Mouse (Mus musculus) adrenal gland, postnatal 36 days (tissue): Measurements from ENCODE around the gene Atat1. TPM values are rescaled to one million over a fixed set of nuclear protein-coding genes. Genes with fewer than 3 reads are reported as not detected.
A peak's percentile ranks its signal among the peaks of the same experiment; 100 is the strongest.
"Not testable (repeated sequence)": the region's sequence is repeated elsewhere in the genome, so short reads cannot be mapped to it uniquely, and the experiment has no call there.

Source experiments
- DNase-seq, 2 experiments: peaks; one replicate each; pipeline ENCODE4 v3.0.0; 2021; ENCODE audit warnings: mixed read lengths in 1 of 2
- long read RNA-seq, 2 experiments: library from polyadenylated mRNA; stranded (forward); transcript quantifications; one replicate each; pipeline ENCODE4 v2.0.0; 2021; ENCODE audit warnings: borderline sequencing depth in 2 of 2
- total RNA-seq, 2 experiments: library from RNA; stranded (reverse); gene quantifications; 2 replicates each; pipeline ENCODE4 v1.2.3; 2021

Gene Atat1
- total RNA-seq = 10 to 100 TPM; 26.0 to 33.0 TPM
- long read RNA-seq, experiment 1, transcript Atat1-202 (13 exons, 1,452 nt) = major isoform, 15 of 28 reads
- long read RNA-seq, experiment 1, partial matches to known transcripts = 4 of 28 reads
- long read RNA-seq, experiment 1, other reads (novel, unspliced or antisense) = 3 of 28 reads
- long read RNA-seq, experiment 2, partial matches to known transcripts = 2 of 9 reads
- long read RNA-seq, experiment 2, other reads (novel, unspliced or antisense) = 2 of 9 reads

- DNase-seq = peak; percentile 96 to 99
Observed at GRCm38 (mm10) chr17:35909919-35910369, at the start of gene Atat1. TSS of gene Atat1 (minus strand) at chr17:35910075.

GRCm38 (mm10) chr17:35958533-35959223 lies 48.8 kb upstream of the Atat1 start:
- no peak for DNase-seq

GRCm38 (mm10) chr17:35954665-35955064 lies 44.8 kb upstream of the Atat1 start:
- DNase-seq = no peak

GRCm38 (mm10) chr17:35952559-35952958 lies 42.7 kb upstream of the Atat1 start:
- not testable (repeated sequence) for DNase-seq

- DNase-seq = not testable (repeated sequence)
Observed at GRCm38 (mm10) chr17:35950946-35951345, 41.1 kb upstream of the Atat1 start.

GRCm38 (mm10) chr17:35939941-35940340 lies 30.1 kb upstream of the Atat1 start:
- no peak for DNase-seq

- DNase-seq = no peak
Observed at GRCm38 (mm10) chr17:35939108-35939507, 29.2 kb upstream of the Atat1 start.

GRCm38 (mm10) chr17:35937700-35938348 lies 27.9 kb upstream of the Atat1 start:
- peak; percentile 51 to 58 for DNase-seq

GRCm38 (mm10) chr17:35935763-35936162 lies 25.9 kb upstream of the Atat1 start:
- DNase-seq = not testable (repeated sequence)

- no peak for DNase-seq
Observed at GRCm38 (mm10) chr17:35932608-35933007, 22.7 kb upstream of the Atat1 start.

- no peak for DNase-seq
Observed at GRCm38 (mm10) chr17:35930627-35931026, 20.8 kb upstream of the Atat1 start.

- no peak for DNase-seq
Observed at GRCm38 (mm10) chr17:35929534-35929933, 19.7 kb upstream of the Atat1 start.

GRCm38 (mm10) chr17:35927471-35927870 lies 17.6 kb upstream of the Atat1 start:
- DNase-seq = no peak

GRCm38 (mm10) chr17:35923281-35923680 lies 13.4 kb upstream of the Atat1 start:
- DNase-seq = no peak

GRCm38 (mm10) chr17:35922566-35922965 lies 12.7 kb upstream of the Atat1 start:
- DNase-seq = no peak

GRCm38 (mm10) chr17:35921710-35922109 lies 11.8 kb upstream of the Atat1 start:
- DNase-seq = no peak

GRCm38 (mm10) chr17:35920862-35921562 lies 11.1 kb upstream of the Atat1 start:
- peak in 1 of 2 experiments; percentile 45 for DNase-seq

- no peak for DNase-seq
Observed at GRCm38 (mm10) chr17:35920384-35920783, 10.5 kb upstream of the Atat1 start.

GRCm38 (mm10) chr17:35919864-35920301 lies 10.0 kb upstream of the Atat1 start:
- DNase-seq = peak in 1 of 2 experiments; percentile 41

GRCm38 (mm10) chr17:35919060-35919715 lies 9.3 kb upstream of the Atat1 start:
- DNase-seq = peak; percentile 94 to 96

- DNase-seq = peak; percentile 40 to 42
Observed at GRCm38 (mm10) chr17:35918276-35919059, 8.6 kb upstream of the Atat1 start.
